Mouse (Mus musculus) bone marrow macrophage, adult 2 months (primary cell): Measurements from ENCODE around the gene Exph5.

Experiments
- CTCF ChIP-seq: IDR thresholded peaks from 2 replicates; pipeline ENCODE4 v1.5.1; 2012; ENCODE audit warnings: low read depth, mild to moderate bottlenecking, low read length, moderate library complexity
- POLR2A ChIP-seq: IDR thresholded peaks from 2 replicates; pipeline ENCODE4 v1.6.1; 2012; ENCODE audit warnings: mild to moderate bottlenecking, low read depth, low read length, borderline replicate concordance

- TF ChIP-seq CTCF (no peak), POLR2A (no peak)
These were observed 74.4 kb downstream of the Exph5 start for GRCm38 (mm10) chr9:53375907-53376306.
